Mouse (Mus musculus) hindbrain, embryonic 16.5 days (tissue): ENCODE measurements around the gene Slc25a12. TPM values are rescaled to one million over a fixed set of nuclear protein-coding genes. Genes with fewer than 3 reads are reported as not detected.
A peak's percentile ranks its signal among the peaks of the same experiment; 100 is the strongest.

Source experiments
- ATAC-seq: fragments of 200-750 bp; cut with Nextera tagmentation; 2 replicates; pipeline ENCODE4 v1.8.0; 2017; ENCODE audit warnings: moderate TSS enrichment, moderate library complexity
- H3K27ac ChIP-seq: fragments of 300-500 bp; sonication (generic); 2 replicates; pipeline ENCODE4 v1.5.1; 2014; ENCODE audit warnings: low read depth, mild to moderate bottlenecking, control low read depth, low read length, moderate library complexity
- H3K27me3 ChIP-seq: fragments of 300-500 bp; sonication (generic); replicated peaks from 2 replicates; pipeline ENCODE4 v1.6.1; 2014; ENCODE audit warnings: low read length; ENCODE audit not compliant: control insufficient read depth, insufficient read depth
- H3K36me3 ChIP-seq: fragments of 300-500 bp; sonication (generic); 2 replicates; pipeline ENCODE4 v1.6.1; 2014; ENCODE audit warnings: mild to moderate bottlenecking, low read length, moderate library complexity, mixed read lengths; ENCODE audit not compliant: control insufficient read depth, insufficient read depth
- H3K4me1 ChIP-seq: fragments of 300-500 bp; sonication (generic); 2 replicates; pipeline ENCODE4 v1.6.1; 2014; ENCODE audit warnings: low read depth, low read length; ENCODE audit not compliant: control insufficient read depth, insufficient read depth
- H3K4me2 ChIP-seq: fragments of 300-500 bp; sonication (generic); 2 replicates; pipeline ENCODE4 v1.6.1; 2014; ENCODE audit warnings: mild to moderate bottlenecking, low read length, control low read depth, moderate library complexity
- H3K4me3 ChIP-seq: fragments of 300-500 bp; sonication (generic); 2 replicates; pipeline ENCODE4 v1.5.1; 2014; ENCODE audit warnings: mild to moderate bottlenecking, low read length, control low read depth, moderate library complexity
- H3K9ac ChIP-seq: fragments of 300-500 bp; sonication (generic); 2 replicates; pipeline ENCODE4 v1.6.1; 2014; ENCODE audit warnings: low read depth, mild to moderate bottlenecking, control low read depth, low read length, moderate library complexity
- H3K9me3 ChIP-seq: fragments of 300-500 bp; sonication (generic); 2 replicates; pipeline ENCODE4 v1.6.1; 2014; ENCODE audit warnings: mild to moderate bottlenecking, low read length, moderate library complexity; ENCODE audit not compliant: control insufficient read depth
- WGBS: fragments of 180-500 bp; shearing (Covaris S2); extraction: QIAGEN DNeasy Blood & Tissue Kit; methylation state at CpG from one replicate; pipeline ENCODE4 v1.1.7; 2014; 5-methylcytosine and 5-hydroxymethylcytosine counted together
- polyA plus RNA-seq: library from polyadenylated mRNA; unstranded; fragments of >200 nt; fragmentation: Nextera tagmentation; extraction: Ambion mirVana; gene quantifications from 2 replicates; pipeline ENCODE4 v1.2.1, GENCODE M21; 2015

The Slc25a12 gene
- polyA plus RNA-seq, 1 experiment from 2014 or later = 129 TPM

- ATAC-seq = peak; percentile 40; the same call in 1 of the 2 replicates
- peak overlapping the region; percentile 44; the same call in 1 of the 2 replicates for H3K27ac ChIP-seq
These were observed 64.3 kb downstream of the Slc25a12 start for GRCm38 (mm10) chr2:71303221-71303620.

GRCm38 (mm10) chr2:71302156-71302663 lies 65.3 kb downstream of the Slc25a12 start:
- ATAC-seq = peak; percentile 54; the same call in 1 of the 2 replicates
- peaks cover 2% of the 10 kb centered on the region; the same call in 1 of the 2 replicates for H3K4me1 ChIP-seq
- H3K4me2 ChIP-seq = no peak overlapping the region
- H3K27ac ChIP-seq = no peak overlapping the region
- H3K36me3 ChIP-seq = peaks cover 13% of the 10 kb centered on the region; the same call in 1 of the 2 replicates
- H3K9me3 ChIP-seq = no peaks in the 10 kb centered on the region
- no peak overlapping the region for H3K9ac ChIP-seq
- H3K4me3 ChIP-seq = no peak overlapping the region
- no peaks in the 10 kb centered on the region for H3K27me3 ChIP-seq
- WGBS = 64% methylated on average over 3 of the region's 3 CpGs

More at GRCm38 (mm10) chr2:71303221-71303620, 64.3 kb downstream of the Slc25a12 start:
- H3K9me3 ChIP-seq = no peaks in the 10 kb centered on the region
- no peak overlapping the region for H3K4me3 ChIP-seq
- H3K36me3 ChIP-seq = peaks cover 13% of the 10 kb centered on the region; the same call in 1 of the 2 replicates
- H3K4me1 ChIP-seq = peaks cover 2% of the 10 kb centered on the region; the same call in 1 of the 2 replicates
- H3K9ac ChIP-seq = no peak overlapping the region
- no peak overlapping the region for H3K4me2 ChIP-seq
- H3K27me3 ChIP-seq = no peaks in the 10 kb centered on the region

GRCm38 (mm10) chr2:71298729-71299128 lies 68.8 kb downstream of the Slc25a12 start:
- ATAC-seq = no peak
- Histone ChIP-seq H3K4me1 (peaks cover 8% of the 10 kb centered on the region), H3K4me2 (no peak overlapping the region), H3K27ac (no peak overlapping the region), H3K9ac (no peak overlapping the region), H3K9me3 (no peaks in the 10 kb centered on the region), H3K4me3 (no peak overlapping the region), H3K27me3 (no peaks in the 10 kb centered on the region), H3K36me3 (peaks cover 7% of the 10 kb centered on the region; the same call in 1 of the 2 replicates)
- WGBS = 97% methylated on average over 1 of the region's 1 CpGs

GRCm38 (mm10) chr2:71297501-71297900 lies 70.0 kb downstream of the Slc25a12 start:
- no peak overlapping the region for H3K9ac ChIP-seq
- H3K9me3 ChIP-seq = no peaks in the 10 kb centered on the region
- 65% methylated on average over 1 of the region's 1 CpGs for WGBS
- peaks cover 7% of the 10 kb centered on the region; the same call in 1 of the 2 replicates for H3K36me3 ChIP-seq
- H3K4me1 ChIP-seq = peaks cover 8% of the 10 kb centered on the region
- H3K27me3 ChIP-seq = no peaks in the 10 kb centered on the region
- no peak overlapping the region for H3K4me2 ChIP-seq
- H3K27ac ChIP-seq = no peak overlapping the region
- no peak overlapping the region for H3K4me3 ChIP-seq
- ATAC-seq = no peak

- Histone ChIP-seq H3K4me1 (peaks cover 6% of the 10 kb centered on the region), H3K27ac (no peak overlapping the region), H3K9ac (no peak overlapping the region), H3K36me3 (peaks cover 7% of the 10 kb centered on the region; the same call in 1 of the 2 replicates), H3K4me3 (no peak overlapping the region), H3K4me2 (no peak overlapping the region), H3K27me3 (no peaks in the 10 kb centered on the region), H3K9me3 (no peaks in the 10 kb centered on the region)
- WGBS = 83% methylated on average over 12 of the region's 12 CpGs
- no peak for ATAC-seq
These were observed 71.7 kb downstream of the Slc25a12 start for GRCm38 (mm10) chr2:71295844-71296243.

GRCm38 (mm10) chr2:71294489-71294888 lies 73.1 kb downstream of the Slc25a12 start:
- Histone ChIP-seq H3K4me3 (no peak overlapping the region), H3K9me3 (no peaks in the 10 kb centered on the region), H3K27ac (peak overlapping the region; percentile 56), H3K27me3 (no peaks in the 10 kb centered on the region), H3K36me3 (peaks cover 7% of the 10 kb centered on the region; the same call in 1 of the 2 replicates), H3K4me1 (peaks cover 6% of the 10 kb centered on the region), H3K9ac (no peak overlapping the region), H3K4me2 (no peak overlapping the region)
- no peak for ATAC-seq
- WGBS = 39% methylated on average over 7 of the region's 7 CpGs

- H3K27ac ChIP-seq = no peak overlapping the region
- H3K36me3 ChIP-seq = peaks cover 7% of the 10 kb centered on the region; the same call in 1 of the 2 replicates
- peaks cover 6% of the 10 kb centered on the region for H3K4me1 ChIP-seq
- no peaks in the 10 kb centered on the region for H3K9me3 ChIP-seq
- no peaks in the 10 kb centered on the region for H3K27me3 ChIP-seq
- H3K4me2 ChIP-seq = no peak overlapping the region
- 65% methylated on average over 3 of the region's 3 CpGs for WGBS
- no peak overlapping the region for H3K4me3 ChIP-seq
- no peak for ATAC-seq
- H3K9ac ChIP-seq = no peak overlapping the region
These were observed 73.6 kb downstream of the Slc25a12 start for GRCm38 (mm10) chr2:71293983-71294382.

- Histone ChIP-seq H3K4me1 (peaks cover 6% of the 10 kb centered on the region), H3K36me3 (peaks cover 4% of the 10 kb centered on the region; the same call in 1 of the 2 replicates), H3K4me2 (no peak overlapping the region), H3K9me3 (no peaks in the 10 kb centered on the region), H3K27me3 (no peaks in the 10 kb centered on the region), H3K9ac (no peak overlapping the region), H3K4me3 (no peak overlapping the region), H3K27ac (no peak overlapping the region)
- 48% methylated on average over 5 of the region's 5 CpGs for whole genome bisulfite sequencing
- no peak for ATAC-seq
These were observed 76.0 kb downstream of the Slc25a12 start for GRCm38 (mm10) chr2:71291566-71291965.

- Histone ChIP-seq H3K27ac (no peak overlapping the region; the same call in 1 of the 2 replicates), H3K9ac (no peak overlapping the region)
These were observed 77.3 kb downstream of the Slc25a12 start for GRCm38 (mm10) chr2:71290107-71290775.

More at GRCm38 (mm10) chr2:71290107-71290775, 77.3 kb downstream of the Slc25a12 start:
- H3K4me2 ChIP-seq = no peak overlapping the region
- H3K4me1 ChIP-seq = peaks cover 6% of the 10 kb centered on the region
- H3K27me3 ChIP-seq = no peaks in the 10 kb centered on the region
- no peaks in the 10 kb centered on the region for H3K9me3 ChIP-seq
- H3K4me3 ChIP-seq = no peak overlapping the region
- ATAC-seq = peak; percentile 68
- no peaks in the 10 kb centered on the region for H3K36me3 ChIP-seq
- 60% methylated on average over 6 of the region's 6 CpGs for WGBS
